Mouse (Mus musculus) midbrain, embryonic 16.5 days (tissue): ENCODE data around the gene Trim71. TPM values are rescaled to one million over a fixed set of nuclear protein-coding genes. Genes with fewer than 3 reads are reported as not detected.

Source experiments
- ATAC-seq: fragments of 200-750 bp; cut with Nextera tagmentation; 2 replicates; pipeline ENCODE4 v1.8.0; 2017; ENCODE audit warnings: moderate TSS enrichment
- H3K27ac ChIP-seq: fragments of 300-500 bp; sonication (generic); 2 replicates; pipeline ENCODE4 v1.5.1; 2014; ENCODE audit warnings: mild to moderate bottlenecking, low read length, mixed read lengths
- H3K27me3 ChIP-seq: fragments of 300-500 bp; sonication (generic); 2 replicates; pipeline ENCODE4 v1.6.1; 2014; ENCODE audit warnings: low read depth, low read length, mixed read lengths; ENCODE audit not compliant: control insufficient read depth, insufficient read depth
- H3K36me3 ChIP-seq: fragments of 300-500 bp; sonication (generic); 2 replicates; pipeline ENCODE4 v1.6.1; 2014; ENCODE audit warnings: mild to moderate bottlenecking, low read length, moderate library complexity, mixed read lengths; ENCODE audit not compliant: control insufficient read depth, insufficient read depth
- H3K4me1 ChIP-seq: fragments of 300-500 bp; sonication (generic); 2 replicates; pipeline ENCODE4 v1.6.1; 2014; ENCODE audit warnings: mild to moderate bottlenecking, low read length, mixed read lengths; ENCODE audit not compliant: control insufficient read depth, insufficient read depth
- H3K4me2 ChIP-seq: fragments of 300-500 bp; sonication (generic); 2 replicates; pipeline ENCODE4 v1.6.1; 2014; ENCODE audit warnings: mild to moderate bottlenecking, low read length, mixed read lengths
- H3K4me3 ChIP-seq: fragments of 300-500 bp; sonication (generic); 2 replicates; pipeline ENCODE4 v1.5.1; 2014; ENCODE audit warnings: low read depth, mild to moderate bottlenecking, low read length, moderate library complexity, mixed read lengths
- H3K9ac ChIP-seq: fragments of 300-500 bp; sonication (generic); 2 replicates; pipeline ENCODE4 v1.6.1; 2014; ENCODE audit warnings: low read depth, low read length, mixed read lengths
- H3K9me3 ChIP-seq: fragments of 300-500 bp; sonication (generic); replicated peaks from 2 replicates; pipeline ENCODE4 v1.6.1; 2014; ENCODE audit warnings: mild to moderate bottlenecking, low read length, mixed read lengths; ENCODE audit not compliant: control insufficient read depth, poor library complexity, severe bottlenecking
- WGBS: fragments of 180-500 bp; shearing (Covaris S2); extraction: QIAGEN DNeasy Blood & Tissue Kit; methylation state at CpG from one replicate; pipeline ENCODE4 v1.1.7; 2014; 5-methylcytosine and 5-hydroxymethylcytosine counted together
- polyA plus RNA-seq: library from polyadenylated mRNA; unstranded; fragments of >200 nt; fragmentation: Nextera tagmentation; extraction: Ambion mirVana; gene quantifications from 2 replicates; pipeline ENCODE4 v1.2.1, GENCODE M21; 2015

The Trim71 gene
- polyA plus RNA-seq, 1 experiment from 2014 or later: 0.15 TPM

DNA sequence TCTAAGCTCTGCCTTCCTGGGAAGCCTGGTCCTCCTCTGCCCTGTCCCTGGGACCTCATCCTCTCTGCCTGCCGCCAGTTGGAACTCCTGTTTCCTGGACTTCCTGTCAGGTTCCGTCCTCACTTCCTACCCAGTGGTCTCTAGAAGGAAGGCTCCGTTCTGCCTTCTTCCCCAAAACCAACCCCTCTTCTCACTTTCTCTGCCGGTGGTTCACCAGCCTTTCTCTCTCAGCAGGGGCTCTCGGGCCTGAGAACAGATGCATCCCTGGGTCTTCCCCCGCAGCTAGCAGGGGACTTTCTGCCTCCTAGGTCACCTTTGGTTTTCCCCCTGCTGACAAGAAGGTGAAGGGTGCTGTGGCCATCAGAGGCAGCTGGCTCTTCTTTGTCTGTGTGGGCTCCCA is 98.7 kb downstream of the Trim71 start:
- 81% methylated on average over 6 of the region's 6 CpGs for WGBS
- no peak for ATAC-seq
- no peaks in the 10 kb centered on the region for H3K27me3 ChIP-seq
- H3K4me3 ChIP-seq: no peak overlapping the region
- H3K4me1 ChIP-seq: no peaks in the 10 kb centered on the region
- H3K9me3 ChIP-seq: no peaks in the 10 kb centered on the region
- H3K36me3 ChIP-seq: peaks cover 11% of the 10 kb centered on the region
- no peak overlapping the region for H3K4me2 ChIP-seq
- H3K9ac ChIP-seq: no peak overlapping the region
- H3K27ac ChIP-seq: no peak overlapping the region

GRCm38 (mm10) chr9:114462569-114462968 is 101.6 kb downstream of the Trim71 start:
- H3K9ac ChIP-seq: no peak overlapping the region
- ATAC-seq: no peak
- no peak overlapping the region for H3K4me2 ChIP-seq
- WGBS: 92% methylated on average over 7 of the region's 7 CpGs
- no peaks in the 10 kb centered on the region for H3K9me3 ChIP-seq
- no peaks in the 10 kb centered on the region for H3K27me3 ChIP-seq
- H3K4me3 ChIP-seq: no peak overlapping the region
- no peak overlapping the region for H3K27ac ChIP-seq
- no peaks in the 10 kb centered on the region for H3K4me1 ChIP-seq
- peaks cover 14% of the 10 kb centered on the region for H3K36me3 ChIP-seq

- Histone ChIP-seq H3K36me3 (peaks cover 17% of the 10 kb centered on the region), H3K4me2 (no peak overlapping the region), H3K4me3 (no peak overlapping the region), H3K4me1 (no peaks in the 10 kb centered on the region), H3K9ac (no peak overlapping the region), H3K27me3 (no peaks in the 10 kb centered on the region), H3K27ac (no peak overlapping the region), H3K9me3 (no peaks in the 10 kb centered on the region)
- ATAC-seq: no peak
- 82% methylated on average over 3 of the region's 3 CpGs for WGBS
Measured at GRCm38 (mm10) chr9:114458436-114458835, 105.7 kb downstream of the Trim71 start.

Other genes starting within 250 kb of the Trim71 start
- gene Bcl2a1c, start 234.2 kb downstream of the Trim71 start, polyA plus RNA-seq: not detected in 2 replicates
- 18.9 and 20.5 TPM in 2 replicates for gene Crtap, start 173.7 kb downstream of the Trim71 start, polyA plus RNA-seq
- gene Glb1, start 163.3 kb downstream of the Trim71 start, polyA plus RNA-seq: 30.5 TPM in 2 replicates
- gene Tmppe, start 163.3 kb downstream of the Trim71 start, polyA plus RNA-seq: 9.6 and 10.8 TPM in 2 replicates
- not detected in 2 replicates for gene Ccr4, start 59.5 kb downstream of the Trim71 start, polyA plus RNA-seq
- gene C130032M10Rik, start 48.7 kb downstream of the Trim71 start, polyA plus RNA-seq: not detected in 2 replicates
- 54.0 and 59.3 TPM in 2 replicates for gene Cnot10, start 75.8 kb upstream of the Trim71 start, polyA plus RNA-seq
- 118 and 130 TPM in 2 replicates for gene Dync1li1, start 124.4 kb upstream of the Trim71 start, polyA plus RNA-seq
- gene Cmtm6, start 166.7 kb upstream of the Trim71 start, polyA plus RNA-seq: 18.7 TPM in 2 replicates
- 7.2 and 10.4 TPM in 2 replicates for gene Cmtm7, start 217.5 kb upstream of the Trim71 start, polyA plus RNA-seq